Comparison of ENCODE assay signal across 8 mouse cellular contexts in the genomic region with DNA sequence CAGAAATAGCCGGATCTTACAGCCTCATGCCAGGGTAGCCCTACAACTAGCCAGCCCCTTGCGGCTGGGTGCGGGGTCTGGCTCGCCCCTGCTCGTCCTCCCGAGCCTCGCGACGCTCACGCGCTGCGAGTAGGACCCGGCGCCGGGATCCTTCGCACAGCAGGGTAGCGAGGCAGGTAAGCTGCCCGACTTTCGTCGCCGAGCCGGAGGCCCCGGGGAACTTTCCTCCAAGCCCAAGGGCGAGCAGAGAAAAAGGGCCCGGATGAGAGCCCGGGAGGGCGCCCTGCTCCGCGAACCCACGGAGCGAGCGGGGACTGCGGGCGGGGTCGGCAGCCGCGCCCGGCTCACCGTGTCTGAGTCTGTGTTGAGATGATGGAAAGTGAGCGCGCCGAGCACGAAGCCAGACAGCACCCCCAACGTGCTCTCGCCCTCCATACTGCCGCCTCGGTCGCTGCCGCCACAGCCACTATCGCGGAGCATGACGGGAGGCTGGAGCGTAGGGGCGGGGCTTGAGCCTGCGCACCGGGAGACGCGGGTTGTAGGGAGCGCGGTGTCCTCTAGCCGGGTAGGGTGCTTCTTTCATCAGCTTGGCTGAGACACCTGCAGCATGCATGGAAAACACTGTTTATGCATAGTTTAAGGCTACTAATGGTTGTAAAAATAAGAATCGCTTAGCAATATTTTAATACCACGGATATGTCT. TPM values are rescaled to one million over a fixed set of nuclear protein-coding genes. Genes with fewer than 3 reads are reported as not detected.
DNase-seq lines count a peak whose midpoint lies in the region; ATAC-seq and TF ChIP-seq lines count a peak whose summit lies in the region.

TSS of gene Abraxas1 (minus strand) at position 483 of the 702 bp plus-strand sequence.

- WGBS in cerebellum, adult 2 months = under 1% methylated on average over 63 of the region's 63 CpGs
- WGBS in forebrain, postnatal 0 days = under 1% methylated on average over 63 of the region's 63 CpGs
- under 1% methylated on average over 63 of the region's 63 CpGs for WGBS in lung, embryonic 15.5 days
- under 1% methylated on average over 63 of the region's 63 CpGs for WGBS in olfactory bulb, adult 2 months

- no peak for TF ChIP-seq CTCF in MEL (IDR thresholded peaks at IDR 0.05 in 2 of 3, conservative IDR thresholded peaks at IDR 0.05 in 1 of 3; ENCODE audit: control insufficient read depth in 1 of 3, insufficient read depth in 1 of 3, low read depth in 2 of 3, low read length in 3 of 3, poor library complexity in 1 of 3, severe bottlenecking in 1 of 3)
- TF ChIP-seq CTCF in cerebellum, adult 2 months (IDR thresholded peaks at IDR 0.05; ENCODE audit: borderline replicate concordance, insufficient read depth, low read depth, low read length) = no peak
- peak; percentile 33; the same call in 1 of the 2 replicates for TF ChIP-seq CTCF in forebrain, postnatal 0 days (IDR thresholded peaks at IDR 0.05; ENCODE audit: low read depth)
- TF ChIP-seq CTCF in olfactory bulb, adult 2 months (IDR thresholded peaks at IDR 0.05; ENCODE audit: insufficient read depth, low read depth, low read length) = no peak

- no peak for TF ChIP-seq RAD21 in MEL (IDR thresholded peaks at IDR 0.05; ENCODE audit: low read depth, low read length)

- H3K4me2 ChIP-seq in forebrain, postnatal 0 days (ENCODE audit: low read depth) = peak within 1 kb of the TSS; percentile 85
- peak within 1 kb of the TSS; percentile 87 for H3K4me2 ChIP-seq in lung, embryonic 15.5 days

- TF ChIP-seq EP300 in MEL (IDR thresholded peaks at IDR 0.05; ENCODE audit: low read depth in 1 of 2, low read length in 2 of 2) = 0 out of 4 replicates have a peak, but pooled peaks of 1 of the 2 experiments have one; percentile 9

- H3K79me2 ChIP-seq in MEL (ENCODE audit: control insufficient read depth, insufficient read depth, low read length, poor library complexity) = peaks cover 12% of the 10 kb centered on the region

- no peaks in the 10 kb centered on the region for H3K9me3 ChIP-seq in MEL (replicated peaks; ENCODE audit: insufficient read depth, low read length)
- H3K9me3 ChIP-seq in forebrain, postnatal 0 days (ENCODE audit: low read length) = no peaks in the 10 kb centered on the region
- no peaks in the 10 kb centered on the region for H3K9me3 ChIP-seq in lung, embryonic 15.5 days

- peak within 1 kb of the TSS; percentile 100 for H3K9ac ChIP-seq in MEL (ENCODE audit: control insufficient read depth, low read depth, low read length, poor library complexity, severe bottlenecking)
- H3K9ac ChIP-seq in forebrain, postnatal 0 days = peak within 1 kb of the TSS; percentile 77
- H3K9ac ChIP-seq in lung, embryonic 15.5 days = peak within 1 kb of the TSS; percentile 100

- H3K36me3 ChIP-seq in MEL (ENCODE audit: control insufficient read depth in 1 of 2, insufficient read depth in 2 of 2, low read length in 2 of 2) = peaks cover 6 to 12% of the 10 kb centered on the region in 2 experiments
- peaks cover 2% of the 10 kb centered on the region; the same call in 1 of the 2 replicates for H3K36me3 ChIP-seq in forebrain, postnatal 0 days (ENCODE audit: insufficient read depth)
- 0 out of 2 replicates have a peak, but pooled peaks cover 5% of the 10 kb centered on the region for H3K36me3 ChIP-seq in lung, embryonic 15.5 days

- peak within 1 kb of the TSS; percentile 92 to 98 for H3K4me3 ChIP-seq in MEL (ENCODE audit: control insufficient read depth in 1 of 2, insufficient read depth in 1 of 2, low read depth in 2 of 2, low read length in 2 of 2)
- peak within 1 kb of the TSS; percentile 49 for H3K4me3 ChIP-seq in cerebellum, adult 2 months (replicated peaks; ENCODE audit: insufficient read depth, low read depth, low read length)
- H3K4me3 ChIP-seq in forebrain, postnatal 0 days (ENCODE audit: low read depth, low read length) = peak within 1 kb of the TSS; percentile 79
- peak within 1 kb of the TSS; percentile 93 for H3K4me3 ChIP-seq in lung, embryonic 15.5 days
- H3K4me3 ChIP-seq in olfactory bulb, adult 2 months (ENCODE audit: insufficient read depth, low read depth, low read length) = peak within 1 kb of the TSS; percentile 65

- ATAC-seq in forebrain, postnatal 0 days = peak; percentile 99
- ATAC-seq in lung, embryonic 15.5 days (ENCODE audit: borderline replicate concordance, extremely low read depth, low FRiP score, low TSS enrichment) = peak; percentile 96

- TF ChIP-seq POLR2A in MEL (IDR thresholded peaks at IDR 0.05; ENCODE audit: control insufficient read depth in 1 of 2, insufficient read depth in 1 of 2, low read depth in 1 of 2, low read length in 2 of 2, poor library complexity in 1 of 2) = peak; percentile 92 to 98
- peak; percentile 89 for TF ChIP-seq POLR2A in cerebellum, adult 2 months (IDR thresholded peaks at IDR 0.05; ENCODE audit: borderline replicate concordance, insufficient read depth, low read length)
- TF ChIP-seq POLR2A in olfactory bulb, adult 2 months (IDR thresholded peaks at IDR 0.05; ENCODE audit: insufficient read depth, low read depth, low read length) = peak; percentile 71; the same call in 1 of the 2 replicates

- DNase-seq in MEL (ENCODE audit: low read depth, low spot score) = peak; percentile 93
- DNase-seq in cerebellum, adult 2 months = peak; percentile 88 to 91
- DNase-seq in forebrain, postnatal 0 days = peak; percentile 85
- peak; percentile 88 for DNase-seq in heart, postnatal 4 days
- peak; percentile 46 for DNase-seq in layer of hippocampus, adult 9-10 months (ENCODE audit: low spot score)
- peak; percentile 84 to 87 for DNase-seq in thymus, adult 18-20 months

- no peaks in the 10 kb centered on the region for H3K27me3 ChIP-seq in MEL (ENCODE audit: control insufficient read depth in 1 of 2, insufficient read depth in 2 of 2, low read length in 2 of 2)
- H3K27me3 ChIP-seq in cerebellum, adult 2 months (ENCODE audit: control insufficient read depth, insufficient read depth, low read length) = no peaks in the 10 kb centered on the region
- no peaks in the 10 kb centered on the region for H3K27me3 ChIP-seq in forebrain, postnatal 0 days (ENCODE audit: insufficient read depth, low read length)
- H3K27me3 ChIP-seq in lung, embryonic 15.5 days = no peaks in the 10 kb centered on the region

- H3K27ac ChIP-seq in MEL (ENCODE audit: control insufficient read depth, low read depth, low read length) = peak within 1 kb of the TSS; percentile 88
- no peak within 1 kb of the TSS for H3K27ac ChIP-seq in cerebellum, adult 2 months (ENCODE audit: insufficient read depth, low read length)
- peak within 1 kb of the TSS; percentile 69 for H3K27ac ChIP-seq in forebrain, postnatal 0 days (ENCODE audit: low read depth, low read length)
- peak within 1 kb of the TSS; percentile 82 for H3K27ac ChIP-seq in lung, embryonic 15.5 days
- peak within 1 kb of the TSS; percentile 16; the same call in 1 of the 2 replicates for H3K27ac ChIP-seq in olfactory bulb, adult 2 months (ENCODE audit: insufficient read depth, low read depth, low read length)

- peaks cover 0 to 3% of the 10 kb centered on the region in 2 experiments; a peak in 1 of 4 replicates for H3K4me1 ChIP-seq in MEL (ENCODE audit: control insufficient read depth in 1 of 2, insufficient read depth in 2 of 2, low read length in 2 of 2)
- no peaks in the 10 kb centered on the region; the same call in 1 of the 2 replicates for H3K4me1 ChIP-seq in cerebellum, adult 2 months (ENCODE audit: control insufficient read depth, insufficient read depth, low read length)
- peaks cover 8% of the 10 kb centered on the region; the same call in 1 of the 2 replicates for H3K4me1 ChIP-seq in forebrain, postnatal 0 days (ENCODE audit: insufficient read depth)
- peaks cover 6% of the 10 kb centered on the region; the same call in 1 of the 2 replicates for H3K4me1 ChIP-seq in lung, embryonic 15.5 days
- no peaks in the 10 kb centered on the region for H3K4me1 ChIP-seq in olfactory bulb, adult 2 months (ENCODE audit: control insufficient read depth, insufficient read depth, low read length)

TF ChIP-seq in MEL, 35 proteins besides CTCF, POLR2A, EP300 and RAD21 (continues in another document):
- TF ChIP-seq POLR2AphosphoS5 (IDR thresholded peaks at IDR 0.05; ENCODE audit: borderline replicate concordance, low read depth, low read length) = 0 out of 2 replicates have a peak, but pooled peaks have one; percentile 46
- TF ChIP-seq MYC (IDR thresholded peaks at IDR 0.05; ENCODE audit: low read depth, low read length) = peak; percentile 57; the same call in 1 of the 2 replicates
- no peak for TF ChIP-seq UBTF (IDR thresholded peaks at IDR 0.05; ENCODE audit: borderline replicate concordance, insufficient read depth, low read depth, low read length)
- no peak for TF ChIP-seq ZC3H11A (IDR thresholded peaks at IDR 0.05; ENCODE audit: low read depth, low read length)
- TF ChIP-seq TCF12 (IDR thresholded peaks at IDR 0.05; ENCODE audit: low read depth, low read length) = peak; percentile 80; the same call in 1 of the 2 replicates
- TF ChIP-seq ZMIZ1 (IDR thresholded peaks at IDR 0.05; ENCODE audit: low read depth, low read length) = peak; percentile 90
- 0 out of 2 replicates have a peak, but pooled peaks have one; percentile 19 for TF ChIP-seq GATA1 (IDR thresholded peaks at IDR 0.05; ENCODE audit: low read depth, low read length)
- TF ChIP-seq MAX (IDR thresholded peaks at IDR 0.05; ENCODE audit: low read length) = peak; percentile 66
- peak; percentile 76; the same call in 1 of the 2 replicates for TF ChIP-seq MAZ (IDR thresholded peaks at IDR 0.05; ENCODE audit: low read depth, low read length)
- TF ChIP-seq E2F4 (IDR thresholded peaks at IDR 0.05; ENCODE audit: borderline replicate concordance, low read depth, low read length) = no peak; the same call in 1 of the 2 replicates
- TF ChIP-seq POLR2AphosphoS2 (IDR thresholded peaks at IDR 0.05; ENCODE audit: low read length) = peak; percentile 98
- peak; percentile 82 for TF ChIP-seq HCFC1 (IDR thresholded peaks at IDR 0.05; ENCODE audit: low read depth, low read length)
- peak; percentile 99 for TF ChIP-seq NELFE (IDR thresholded peaks at IDR 0.05; ENCODE audit: low read depth, low read length)
- TF ChIP-seq NRF1 (IDR thresholded peaks at IDR 0.05; ENCODE audit: insufficient read depth, low read depth, low read length, poor library complexity, severe bottlenecking) = peak; percentile 87
- TF ChIP-seq USF1 (IDR thresholded peaks at IDR 0.05; ENCODE audit: low read depth, low read length) = no peak

RNA-seq across cellular contexts. Expression of gene Abraxas1, which starts in this region (rescaled TPM):
- 14.2 and 15.1 TPM in 2 replicates for total RNA-seq in MEL (2012; rRNA removed)
- polyA plus RNA-seq in MEL (2012; ENCODE audit: insufficient read depth in 1 of 2, insufficient read length in 2 of 2, low read depth in 1 of 2, low replicate concordance in 2 of 2, missing spikeins in 1 of 2) = 10 to 100 TPM in 1 of 2 experiments, not detected in 1; 26.4 TPM
- 9.3 and 10.1 TPM in 2 replicates for polyA plus RNA-seq in cerebellum, adult 2 months (2012; rRNA removed)
- 5.2 and 6.0 TPM in 2 replicates for total RNA-seq in forebrain, postnatal 0 days (2014; rRNA removed)
- polyA plus RNA-seq in forebrain, postnatal 0 days (2015; fragmentation: Nextera tagmentation; extraction: Ambion mirVana) = 7.7 and 10.3 TPM in 2 replicates
- total RNA-seq in heart, postnatal 4 days (2021) = 10 to 100 TPM; 17.5 to 22.1 TPM
- polyA plus RNA-seq in lung, embryonic 15.5 days (2015; fragmentation: Nextera tagmentation; extraction: Ambion mirVana) = 29.0 and 32.0 TPM in 2 replicates
- polyA plus RNA-seq in olfactory bulb, adult 2 months (2012; ENCODE audit: insufficient read depth, insufficient read length, low replicate concordance, missing spikeins) = not detected in 2 replicates
